Mouse (Mus musculus): ENCODE data around the gene Glce. TPM values are rescaled to one million over a fixed set of nuclear protein-coding genes. Genes with fewer than 3 reads are reported as not detected.
A peak's percentile ranks its signal among the peaks of the same experiment; 100 is the strongest.

Glce gene
- total and polyA plus RNA-seq, 3 experiments, result 7.4 to 16.4 (median 13.1) TPM

DNA sequence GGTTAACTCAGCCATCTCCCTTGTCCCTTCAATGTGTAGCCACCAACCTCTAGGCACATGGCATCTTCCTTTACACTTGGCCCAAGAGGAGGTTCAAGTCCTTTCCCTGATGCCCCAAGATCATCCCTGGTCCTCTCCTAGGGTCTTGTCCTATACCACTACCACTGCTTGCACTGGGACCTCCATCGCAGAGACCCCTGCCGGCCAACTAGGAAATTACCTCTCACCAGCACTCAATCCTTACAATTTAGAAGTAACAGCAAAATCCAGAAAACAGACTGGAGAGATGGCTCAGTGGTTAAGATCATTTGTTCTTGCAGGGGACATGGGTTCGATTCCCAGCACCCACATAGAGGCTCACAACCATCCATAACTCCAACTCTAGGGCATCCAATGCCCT lies 107.0 kb downstream of the Glce start:
- Histone ChIP-seq H3K79me2 (replicated peaks; ENCODE audit: control insufficient read depth, extremely low read depth, insufficient read depth, poor library complexity, severe bottlenecking) (no peaks in the 10 kb centered on the region), H3K4me1 (ENCODE audit: control insufficient read depth in 1 of 2, insufficient read depth in 2 of 2) (peaks cover 2 to 10% of the 10 kb centered on the region in 2 experiments; a peak in 3 of 4 replicates), H3K36me3 (replicated peaks in 1 of 2; ENCODE audit: control insufficient read depth in 1 of 2, insufficient read depth in 1 of 2, low read length in 1 of 2) (no peaks in the 10 kb centered on the region), H3K4me3 (replicated peaks in 1 of 3; ENCODE audit: low read depth in 2 of 3, low read length in 2 of 3, poor library complexity in 1 of 3) (no peak overlapping the region), H3K27ac (ENCODE audit: insufficient read depth, low read depth) (no peak overlapping the region), H3K27me3 (replicated peaks) (peaks cover 72% of the 10 kb centered on the region), H3K9ac (ENCODE audit: insufficient read depth, low read depth) (no peak overlapping the region), H3K4me2 (ENCODE audit: insufficient read depth, low read depth, poor library complexity, severe bottlenecking) (no peak overlapping the region), H3K9me3 (replicated peaks; ENCODE audit: low read length) (peaks cover 4% of the 10 kb centered on the region)
- TF ChIP-seq POLR2AphosphoS2 (IDR thresholded peaks at IDR 0.05; ENCODE audit: low read depth, low read length) (no peak), ZNF384 (IDR thresholded peaks at IDR 0.05; ENCODE audit: low read depth, low read length) (no peak), SMC3 (IDR thresholded peaks at IDR 0.05; ENCODE audit: low read depth, low read length) (peak; percentile 22), MAZ (IDR thresholded peaks at IDR 0.05; ENCODE audit: low read depth, low read length) (no peak), TBP (conservative IDR thresholded peaks at IDR 0.05; ENCODE audit: low read depth, low read length) (no peak), CTCF (conservative IDR thresholded peaks at IDR 0.05 in 1 of 2, IDR thresholded peaks at IDR 0.05 in 1 of 2; ENCODE audit: low read depth in 2 of 2, low read length in 2 of 2) (peak; percentile 15 to 59; a peak in 3 of 4 replicates), MEF2A (IDR thresholded peaks at IDR 0.05; ENCODE audit: borderline replicate concordance, low read depth, low read length) (no peak), NRF1 (IDR thresholded peaks at IDR 0.05; ENCODE audit: low read depth, low read length) (no peak), ELF1 (IDR thresholded peaks at IDR 0.05; ENCODE audit: low read depth, low read length) (no peak), GABPA (IDR thresholded peaks at IDR 0.05; ENCODE audit: insufficient replicate concordance, low read depth, low read length) (no peak)
- dilution Hi-C loops (cut with MboI; ENCODE audit: extremely low pct_ligation_motif_present, extremely low pct_unique_long_range_greater_than_20kb, low sequenced_read_pairs) (no loop called here), in situ Hi-C loops (cut with MboI; ENCODE audit: low pct_ligation_motif_present, low pct_unique_long_range_greater_than_20kb, low sequenced_read_pairs) (no loop called here)
- DNase-seq (ENCODE audit: extremely low read depth), result no peak

GRCm38 (mm10) chr9:62013316-62014097 lies 108.9 kb downstream of the Glce start:
- no peak for TF ChIP-seq USF1 (IDR thresholded peaks at IDR 0.05; ENCODE audit: low read depth, low read length)
- TF ChIP-seq MAZ (IDR thresholded peaks at IDR 0.05; ENCODE audit: low read depth, low read length), result no peak
- TF ChIP-seq UBTF (IDR thresholded peaks at IDR 0.05; ENCODE audit: low read depth, low read length), result no peak
- no peak for TF ChIP-seq MXI1 (IDR thresholded peaks at IDR 0.05; ENCODE audit: low read depth, low read length)
- TF ChIP-seq HCFC1 (IDR thresholded peaks at IDR 0.05; ENCODE audit: low read depth, low read length), result no peak
- TF ChIP-seq MYC (IDR thresholded peaks at IDR 0.05; ENCODE audit: low read depth, low read length), result no peak
- no peak for TF ChIP-seq POLR2AphosphoS2 (IDR thresholded peaks at IDR 0.05; ENCODE audit: low read depth, low read length)
- TF ChIP-seq JUN (IDR thresholded peaks at IDR 0.05; ENCODE audit: insufficient read depth, low read depth, low read length), result no peak
- TF ChIP-seq CTCF (conservative IDR thresholded peaks at IDR 0.05 in 1 of 2, IDR thresholded peaks at IDR 0.05 in 1 of 2; ENCODE audit: low read depth in 2 of 2, low read length in 2 of 2), result no peak
- no peak for TF ChIP-seq RAD21 (IDR thresholded peaks at IDR 0.05; ENCODE audit: low read depth, low read length)
- no peak for TF ChIP-seq EP300 (IDR thresholded peaks at IDR 0.05; ENCODE audit: low read length)

More at GRCm38 (mm10) chr9:62013316-62014097, 108.9 kb downstream of the Glce start:
- no peak for DNase-seq (ENCODE audit: extremely low read depth)
- Histone ChIP-seq H3K27me3 (replicated peaks) (peaks cover 70% of the 10 kb centered on the region), H3K36me3 (replicated peaks in 1 of 2; ENCODE audit: control insufficient read depth in 1 of 2, insufficient read depth in 1 of 2, low read length in 1 of 2) (no peaks in the 10 kb centered on the region), H3K9me3 (replicated peaks; ENCODE audit: low read length) (peaks cover 4% of the 10 kb centered on the region), H3K27ac (ENCODE audit: insufficient read depth, low read depth) (no peak overlapping the region), H3K4me2 (ENCODE audit: insufficient read depth, low read depth, poor library complexity, severe bottlenecking) (no peak overlapping the region), H3K79me2 (replicated peaks; ENCODE audit: control insufficient read depth, extremely low read depth, insufficient read depth, poor library complexity, severe bottlenecking) (no peaks in the 10 kb centered on the region), H3K4me1 (ENCODE audit: control insufficient read depth in 1 of 2, insufficient read depth in 2 of 2) (peaks cover 0 to 2% of the 10 kb centered on the region in 2 experiments; a peak in 1 of 4 replicates), H3K4me3 (replicated peaks in 1 of 3; ENCODE audit: low read depth in 2 of 3, low read length in 2 of 3, poor library complexity in 1 of 3) (no peak overlapping the region), H3K9ac (ENCODE audit: insufficient read depth, low read depth) (no peak overlapping the region)
- in situ Hi-C loops (cut with MboI; ENCODE audit: low pct_ligation_motif_present, low pct_unique_long_range_greater_than_20kb, low sequenced_read_pairs) (no loop called here), dilution Hi-C loops (cut with MboI; ENCODE audit: extremely low pct_ligation_motif_present, extremely low pct_unique_long_range_greater_than_20kb, low sequenced_read_pairs) (no loop called here)
